In the genomic region with DNA sequence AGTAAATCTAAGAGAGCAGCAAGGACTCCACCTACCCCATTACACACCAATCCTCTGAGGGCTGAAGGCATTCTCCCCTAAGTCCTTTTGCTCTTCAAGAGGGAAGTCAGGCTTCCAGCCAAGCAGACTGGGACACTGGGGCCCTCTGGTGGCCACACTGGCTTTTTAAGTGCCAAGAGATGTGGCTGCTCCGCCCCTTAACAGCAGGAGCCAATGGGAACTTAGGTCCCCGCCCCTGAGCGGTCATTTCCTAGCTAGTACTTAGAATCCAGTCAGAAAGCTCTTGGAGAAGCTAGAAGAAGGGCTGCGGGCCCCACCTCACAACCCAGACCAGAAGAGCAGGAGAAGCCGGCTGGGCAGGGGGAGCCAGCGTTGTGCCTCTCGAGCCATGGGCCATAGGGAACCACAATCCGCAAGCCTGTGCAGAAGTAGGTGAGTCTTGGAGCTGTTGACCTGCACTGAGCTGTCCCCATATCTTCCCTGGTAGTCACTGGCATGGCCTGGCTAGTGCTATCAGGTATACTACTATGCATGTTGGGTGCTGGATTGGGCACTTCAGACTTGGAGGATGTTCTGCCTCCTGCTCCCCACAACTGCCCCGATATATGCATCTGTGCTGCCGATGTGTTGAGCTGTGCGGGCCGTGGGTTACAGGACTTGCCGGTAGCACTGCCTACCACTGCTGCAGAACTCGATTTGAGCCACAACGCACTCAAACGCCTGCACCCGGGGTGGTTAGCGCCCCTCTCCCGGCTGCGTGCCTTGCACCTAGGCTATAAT, we compare ENCODE assay signal across 8 mouse cellular contexts. TPM values are rescaled to one million over a fixed set of nuclear protein-coding genes. Genes with fewer than 3 reads are reported as not detected.
DNase-seq lines count a peak whose midpoint lies in the region; ATAC-seq and TF ChIP-seq lines count a peak whose summit lies in the region.

Gene Amigo3, plus strand, starts transcription at position 275 of the 780 bp plus-strand sequence.

- peak within 1 kb of the TSS; percentile 27 for H3K4me3 ChIP-seq in bone marrow, adult 2 months (replicated peaks; ENCODE audit: control insufficient read depth, low read depth, low read length)
- peak within 1 kb of the TSS; percentile 22; the same call in 1 of the 2 replicates for H3K4me3 ChIP-seq in embryonic facial prominence, embryonic 15.5 days (replicated peaks)
- peak within 1 kb of the TSS; percentile 16; the same call in 1 of the 2 replicates for H3K4me3 ChIP-seq in limb, embryonic 14.5 days (replicated peaks; ENCODE audit: low read length)
- no peak within 1 kb of the TSS for H3K4me3 ChIP-seq in midbrain, postnatal 0 days (ENCODE audit: low read depth, low read length)

- WGBS in bone marrow, adult 2 months: 50% methylated on average over 20 of the region's 20 CpGs
- whole genome bisulfite sequencing in embryonic facial prominence, embryonic 15.5 days: 51% methylated on average over 20 of the region's 20 CpGs
- 51% methylated on average over 20 of the region's 20 CpGs for WGBS in limb, embryonic 14.5 days
- 59% methylated on average over 20 of the region's 20 CpGs for WGBS in midbrain, postnatal 0 days

- DNase-seq in 416B (ENCODE audit: low read depth): peak; percentile 96
- DNase-seq in heart, adult 8-10 months (ENCODE audit: low spot score): peak; percentile 98
- DNase-seq in kidney, adult 9 months: peak; percentile 99
- DNase-seq in limb, embryonic 14.5 days (ENCODE audit: low spot score): peak; percentile 99
- DNase-seq in midbrain, postnatal 0 days (ENCODE audit: low spot score): peak; percentile 98
- peak; percentile 93 to 97 for DNase-seq in spleen, postnatal 14 days (ENCODE audit: low spot score in 2 of 2)

- no peaks in the 10 kb centered on the region for H3K27me3 ChIP-seq in embryonic facial prominence, embryonic 15.5 days
- H3K27me3 ChIP-seq in limb, embryonic 14.5 days (ENCODE audit: control insufficient read depth, insufficient read depth, low read length): no peaks in the 10 kb centered on the region
- no peaks in the 10 kb centered on the region for H3K27me3 ChIP-seq in midbrain, postnatal 0 days (ENCODE audit: insufficient read depth, low read length)

- no peaks in the 10 kb centered on the region for H3K9me3 ChIP-seq in embryonic facial prominence, embryonic 15.5 days (replicated peaks)
- no peaks in the 10 kb centered on the region for H3K9me3 ChIP-seq in limb, embryonic 14.5 days (ENCODE audit: control insufficient read depth, low read length)
- no peaks in the 10 kb centered on the region for H3K9me3 ChIP-seq in midbrain, postnatal 0 days (ENCODE audit: low read length)

- no peak within 1 kb of the TSS for H3K27ac ChIP-seq in bone marrow, adult 2 months (ENCODE audit: control insufficient read depth, insufficient read depth, low read depth, low read length, poor library complexity)
- H3K27ac ChIP-seq in embryonic facial prominence, embryonic 15.5 days (replicated peaks): peak within 1 kb of the TSS; percentile 75
- peak within 1 kb of the TSS; percentile 38; the same call in 1 of the 2 replicates for H3K27ac ChIP-seq in limb, embryonic 14.5 days (replicated peaks; ENCODE audit: low read depth, low read length)
- peak within 1 kb of the TSS; percentile 43; the same call in 1 of the 2 replicates for H3K27ac ChIP-seq in midbrain, postnatal 0 days (ENCODE audit: low read depth, low read length)

- ATAC-seq in embryonic facial prominence, embryonic 15.5 days (ENCODE audit: insufficient number of reproducible peaks, low FRiP score, low TSS enrichment, low read depth): peak; percentile 44
- ATAC-seq in limb, embryonic 14.5 days (ENCODE audit: low FRiP score, low read depth): peak; percentile 58
- ATAC-seq in midbrain, postnatal 0 days (ENCODE audit: low FRiP score): peak; percentile 45

- peaks cover 61% of the 10 kb centered on the region for H3K36me3 ChIP-seq in embryonic facial prominence, embryonic 15.5 days
- peaks cover 59% of the 10 kb centered on the region for H3K36me3 ChIP-seq in limb, embryonic 14.5 days (ENCODE audit: control insufficient read depth, insufficient read depth, low read length)
- H3K36me3 ChIP-seq in midbrain, postnatal 0 days (ENCODE audit: insufficient read depth, low read length): peaks cover 43% of the 10 kb centered on the region

- peaks cover 4% of the 10 kb centered on the region for H3K4me1 ChIP-seq in bone marrow, adult 2 months (ENCODE audit: control insufficient read depth, insufficient read depth, low read length)
- H3K4me1 ChIP-seq in embryonic facial prominence, embryonic 15.5 days: peaks cover 30% of the 10 kb centered on the region
- peaks cover 7% of the 10 kb centered on the region; the same call in 1 of the 2 replicates for H3K4me1 ChIP-seq in limb, embryonic 14.5 days (ENCODE audit: control insufficient read depth, insufficient read depth, low read length)
- H3K4me1 ChIP-seq in midbrain, postnatal 0 days (ENCODE audit: insufficient read depth, low read length): peaks cover 7% of the 10 kb centered on the region; the same call in 1 of the 2 replicates

- H3K4me2 ChIP-seq in embryonic facial prominence, embryonic 15.5 days (replicated peaks): peak within 1 kb of the TSS; percentile 44
- peak within 1 kb of the TSS; percentile 48 for H3K4me2 ChIP-seq in limb, embryonic 14.5 days (replicated peaks; ENCODE audit: low read depth, low read length, severe bottlenecking)
- H3K4me2 ChIP-seq in midbrain, postnatal 0 days (ENCODE audit: low read depth, low read length, poor library complexity, severe bottlenecking): peak within 1 kb of the TSS; percentile 32

- H3K9ac ChIP-seq in embryonic facial prominence, embryonic 15.5 days: no peak within 1 kb of the TSS
- no peak within 1 kb of the TSS for H3K9ac ChIP-seq in limb, embryonic 14.5 days (ENCODE audit: low read depth, low read length, severe bottlenecking)
- peak within 1 kb of the TSS; percentile 50 for H3K9ac ChIP-seq in midbrain, postnatal 0 days (replicated peaks; ENCODE audit: low read length, poor library complexity, severe bottlenecking)

- peak; percentile 20; the same call in 1 of the 2 replicates for TF ChIP-seq POLR2A in bone marrow, adult 2 months (IDR thresholded peaks at IDR 0.05; ENCODE audit: borderline replicate concordance, control insufficient read depth, low read depth, low read length)
- TF ChIP-seq POLR2A in limb, embryonic 14.5 days (IDR thresholded peaks at IDR 0.05; ENCODE audit: borderline replicate concordance, extremely low read depth, insufficient read depth, insufficient read length): no peak

- TF ChIP-seq CTCF in bone marrow, adult 2 months (IDR thresholded peaks at IDR 0.05; ENCODE audit: control insufficient read depth, insufficient read depth, low read length): peak; percentile 92
- TF ChIP-seq CTCF in midbrain, postnatal 0 days (IDR thresholded peaks at IDR 0.05): peak; percentile 96

RNA-seq across cellular contexts. Expression of gene Amigo3, which starts in this region (rescaled TPM):
- polyA plus RNA-seq in bone marrow, adult 2 months (2011; ENCODE audit: insufficient read depth, insufficient read length, low replicate concordance, missing spikeins): 1.0 and 1.6 TPM in 2 replicates
- 4.0 and 5.0 TPM in 2 replicates for polyA plus RNA-seq in embryonic facial prominence, embryonic 15.5 days (2015; fragmentation: Nextera tagmentation; extraction: Ambion mirVana)
- 1 to 10 TPM; 1.3 to 3.1 (median 1.6) TPM for total RNA-seq in heart, adult 8-10 months (2022)
- 5.0 and 6.8 TPM in 2 replicates for polyA plus RNA-seq in limb, embryonic 14.5 days (2012; rRNA removed)
- 4.7 and 4.8 TPM in 2 replicates for polyA plus RNA-seq in limb, embryonic 14.5 days (2014; fragmentation: Nextera tagmentation; extraction: Ambion mirVana)
- total RNA-seq in midbrain, postnatal 0 days (2014; rRNA removed): 2.5 and 3.7 TPM in 2 replicates
- 1.4 and 1.6 TPM in 2 replicates for polyA plus RNA-seq in midbrain, postnatal 0 days (2015; fragmentation: Nextera tagmentation; extraction: Ambion mirVana)
